Mouse (Mus musculus): ENCODE data around the gene Gp1ba. TPM values are rescaled to one million over a fixed set of nuclear protein-coding genes. Genes with fewer than 3 reads are reported as not detected.
A peak's percentile ranks its signal among the peaks of the same experiment; 100 is the strongest.

Gp1ba gene
- polyA plus RNA-seq, 1 experiment from 2014 or later: 0.15 TPM

GRCm38 (mm10) chr11:70610752-70611151 lies 28.2 kb upstream of the Gp1ba start:
- Histone ChIP-seq H3K9ac (replicated peaks) (no peak overlapping the region), H3K4me1 (peaks cover 9% of the 10 kb centered on the region), H3K36me3 (peaks cover 69% of the 10 kb centered on the region), H3K9me3 (replicated peaks) (no peaks in the 10 kb centered on the region), H3K4me2 (no peak overlapping the region), H3K27ac (replicated peaks) (no peak overlapping the region), H3K4me3 (replicated peaks) (no peak overlapping the region), H3K27me3 (replicated peaks) (no peaks in the 10 kb centered on the region)
- no peak for ATAC-seq (ENCODE audit: low FRiP score)
- WGBS: 91% methylated on average over 4 of the region's 4 CpGs

- Histone ChIP-seq H3K36me3 (peaks cover 52% of the 10 kb centered on the region), H3K9me3 (replicated peaks) (no peaks in the 10 kb centered on the region)
Observed at GRCm38 (mm10) chr11:70612505-70612904, 26.4 kb upstream of the Gp1ba start.

GRCm38 (mm10) chr11:70615074-70615473 lies 23.8 kb upstream of the Gp1ba start:
- Histone ChIP-seq H3K27ac (replicated peaks) (no peak overlapping the region), H3K4me3 (replicated peaks) (peak overlapping the region; percentile 28), H3K27me3 (replicated peaks) (0 out of 2 replicates have a peak, but pooled peaks cover 5% of the 10 kb centered on the region), H3K9me3 (replicated peaks) (no peaks in the 10 kb centered on the region), H3K4me2 (peak overlapping the region; percentile 58), H3K9ac (replicated peaks) (peak overlapping the region; percentile 28), H3K4me1 (peaks cover 9% of the 10 kb centered on the region), H3K36me3 (peaks cover 27% of the 10 kb centered on the region)
- 3% methylated on average over 17 of the region's 17 CpGs for WGBS
- ATAC-seq (ENCODE audit: low FRiP score): no peak

More at GRCm38 (mm10) chr11:70612505-70612904, 26.4 kb upstream of the Gp1ba start:
- no peak for ATAC-seq (ENCODE audit: low FRiP score)
- Histone ChIP-seq H3K27me3 (replicated peaks) (0 out of 2 replicates have a peak, but pooled peaks cover 5% of the 10 kb centered on the region), H3K4me2 (no peak overlapping the region), H3K4me1 (peaks cover 9% of the 10 kb centered on the region), H3K9ac (replicated peaks) (no peak overlapping the region), H3K4me3 (replicated peaks) (no peak overlapping the region), H3K27ac (replicated peaks) (no peak overlapping the region)
- WGBS: 84% methylated on average over 7 of the region's 7 CpGs

- Histone ChIP-seq H3K4me1 (peaks cover 9% of the 10 kb centered on the region), H3K9me3 (replicated peaks) (no peaks in the 10 kb centered on the region), H3K27me3 (replicated peaks) (0 out of 2 replicates have a peak, but pooled peaks cover 5% of the 10 kb centered on the region), H3K4me3 (replicated peaks) (peak within 1 kb of the TSS; percentile 28), H3K9ac (replicated peaks) (peak within 1 kb of the TSS; percentile 28), H3K36me3 (peaks cover 23% of the 10 kb centered on the region), H3K4me2 (peak within 1 kb of the TSS; percentile 58), H3K27ac (replicated peaks) (no peak within 1 kb of the TSS)
- WGBS: 15% methylated on average over 21 of the region's 21 CpGs
- no peak for ATAC-seq (ENCODE audit: low FRiP score)
Observed at GRCm38 (mm10) chr11:70615516-70616093, 23.3 kb upstream of the Gp1ba start, which contains the start of gene 4930544D05Rik. Gene 4930544D05Rik, plus strand, starts transcription at chr11:70615848.

GRCm38 (mm10) chr11:70619101-70619500 lies 19.8 kb upstream of the Gp1ba start, which contains the start of gene Chrne:
Gene Chrne, minus strand, starts transcription at chr11:70619216.
- Histone ChIP-seq H3K4me2 (no peak within 1 kb of the TSS), H3K9me3 (replicated peaks) (no peaks in the 10 kb centered on the region), H3K27me3 (replicated peaks) (0 out of 2 replicates have a peak, but pooled peaks cover 5% of the 10 kb centered on the region), H3K9ac (replicated peaks) (no peak within 1 kb of the TSS), H3K4me3 (replicated peaks) (no peak within 1 kb of the TSS), H3K36me3 (no peaks in the 10 kb centered on the region), H3K27ac (replicated peaks) (no peak within 1 kb of the TSS), H3K4me1 (peaks cover 9% of the 10 kb centered on the region)
- WGBS: 31% methylated on average over 1 of the region's 1 CpGs
- ATAC-seq (ENCODE audit: low FRiP score): no peak

GRCm38 (mm10) chr11:70621972-70622814 lies 16.7 kb upstream of the Gp1ba start:
- H3K9ac ChIP-seq (replicated peaks): no peak overlapping the region
- H3K27me3 ChIP-seq (replicated peaks): no peaks in the 10 kb centered on the region
- H3K36me3 ChIP-seq: no peaks in the 10 kb centered on the region
- H3K4me1 ChIP-seq: no peaks in the 10 kb centered on the region
- no peak overlapping the region for H3K4me2 ChIP-seq
- H3K9me3 ChIP-seq (replicated peaks): no peaks in the 10 kb centered on the region
- WGBS: 45% methylated on average over 7 of the region's 7 CpGs
- no peak for ATAC-seq (ENCODE audit: low FRiP score)
- H3K4me3 ChIP-seq (replicated peaks): no peak overlapping the region
- H3K27ac ChIP-seq (replicated peaks): no peak overlapping the region

GRCm38 (mm10) chr11:70623053-70623742 lies 15.7 kb upstream of the Gp1ba start:
- Histone ChIP-seq H3K27me3 (replicated peaks) (no peaks in the 10 kb centered on the region), H3K36me3 (no peaks in the 10 kb centered on the region), H3K4me3 (replicated peaks) (no peak overlapping the region), H3K9ac (replicated peaks) (no peak overlapping the region), H3K4me2 (no peak overlapping the region), H3K27ac (replicated peaks) (no peak overlapping the region), H3K4me1 (no peaks in the 10 kb centered on the region), H3K9me3 (replicated peaks) (no peaks in the 10 kb centered on the region)
- no peak for ATAC-seq (ENCODE audit: low FRiP score)
- WGBS: 83% methylated on average over 10 of the region's 10 CpGs

GRCm38 (mm10) chr11:70625473-70625872 lies 13.4 kb upstream of the Gp1ba start:
- no peaks in the 10 kb centered on the region for H3K4me1 ChIP-seq
- no peak overlapping the region for H3K4me2 ChIP-seq
- H3K4me3 ChIP-seq (replicated peaks): no peak overlapping the region
- no peaks in the 10 kb centered on the region for H3K36me3 ChIP-seq
- H3K9me3 ChIP-seq (replicated peaks): no peaks in the 10 kb centered on the region
- H3K27me3 ChIP-seq (replicated peaks): no peaks in the 10 kb centered on the region
- no peak overlapping the region for H3K9ac ChIP-seq (replicated peaks)
- no peak overlapping the region for H3K27ac ChIP-seq (replicated peaks)
- no peak for ATAC-seq (ENCODE audit: low FRiP score)
- 48% methylated on average over 4 of the region's 4 CpGs for WGBS

GRCm38 (mm10) chr11:70626877-70627276 lies 12.0 kb upstream of the Gp1ba start:
- ATAC-seq (ENCODE audit: low FRiP score): no peak
- Histone ChIP-seq H3K4me1 (no peaks in the 10 kb centered on the region), H3K27ac (replicated peaks) (no peak overlapping the region), H3K36me3 (no peaks in the 10 kb centered on the region), H3K9ac (replicated peaks) (no peak overlapping the region), H3K4me3 (replicated peaks) (no peak overlapping the region), H3K9me3 (replicated peaks) (no peaks in the 10 kb centered on the region), H3K4me2 (no peak overlapping the region), H3K27me3 (replicated peaks) (no peaks in the 10 kb centered on the region)
- 83% methylated on average over 4 of the region's 4 CpGs for WGBS

GRCm38 (mm10) chr11:70628431-70628830 lies 10.5 kb upstream of the Gp1ba start:
- WGBS: 63% methylated on average over 2 of the region's 2 CpGs
- H3K27me3 ChIP-seq (replicated peaks): no peaks in the 10 kb centered on the region
- H3K4me2 ChIP-seq: no peak overlapping the region
- ATAC-seq (ENCODE audit: low FRiP score): no peak
- no peak overlapping the region for H3K9ac ChIP-seq (replicated peaks)
- no peaks in the 10 kb centered on the region for H3K4me1 ChIP-seq
- no peak overlapping the region for H3K4me3 ChIP-seq (replicated peaks)
- no peaks in the 10 kb centered on the region for H3K9me3 ChIP-seq (replicated peaks)
- H3K36me3 ChIP-seq: no peaks in the 10 kb centered on the region
- no peak overlapping the region for H3K27ac ChIP-seq (replicated peaks)

- H3K27me3 ChIP-seq (replicated peaks): no peaks in the 10 kb centered on the region
- no peaks in the 10 kb centered on the region for H3K4me1 ChIP-seq
- H3K27ac ChIP-seq (replicated peaks): no peak overlapping the region
- no peaks in the 10 kb centered on the region for H3K9me3 ChIP-seq (replicated peaks)
- H3K36me3 ChIP-seq: no peaks in the 10 kb centered on the region
- H3K4me3 ChIP-seq (replicated peaks): no peak overlapping the region
- no peak overlapping the region for H3K9ac ChIP-seq (replicated peaks)
- no peak for ATAC-seq (ENCODE audit: low FRiP score)
- H3K4me2 ChIP-seq: no peak overlapping the region
- whole genome bisulfite sequencing: 62% methylated on average over 5 of the region's 5 CpGs
Observed at GRCm38 (mm10) chr11:70629557-70629956, 9.4 kb upstream of the Gp1ba start.
